Mouse (Mus musculus): Measurements from ENCODE around the gene Gtpbp2. TPM values are rescaled to one million over a fixed set of nuclear protein-coding genes. Genes with fewer than 3 reads are reported as not detected.

Gene Gtpbp2
- polyA plus RNA-seq, 1 experiment from 2014 or later: 25.1 TPM

GRCm38 (mm10) chr17:46160090-46160662 is 656 bp upstream of the Gtpbp2 start:
- H3K9ac ChIP-seq: peak overlapping the region; percentile 50
- H3K27me3 ChIP-seq (replicated peaks): no peaks in the 10 kb centered on the region
- ATAC-seq: peak; percentile 72
- H3K4me2 ChIP-seq (replicated peaks): peak overlapping the region; percentile 77
- peak overlapping the region; percentile 86 for H3K4me3 ChIP-seq (replicated peaks)
- no peaks in the 10 kb centered on the region for H3K9me3 ChIP-seq
- H3K36me3 ChIP-seq: peaks cover 10% of the 10 kb centered on the region; the same call in 1 of the 2 replicates
- under 1% methylated on average over 16 of the region's 16 CpGs for WGBS
- H3K27ac ChIP-seq: peak overlapping the region; percentile 88
- peaks cover 25% of the 10 kb centered on the region for H3K4me1 ChIP-seq (replicated peaks)

DNA sequence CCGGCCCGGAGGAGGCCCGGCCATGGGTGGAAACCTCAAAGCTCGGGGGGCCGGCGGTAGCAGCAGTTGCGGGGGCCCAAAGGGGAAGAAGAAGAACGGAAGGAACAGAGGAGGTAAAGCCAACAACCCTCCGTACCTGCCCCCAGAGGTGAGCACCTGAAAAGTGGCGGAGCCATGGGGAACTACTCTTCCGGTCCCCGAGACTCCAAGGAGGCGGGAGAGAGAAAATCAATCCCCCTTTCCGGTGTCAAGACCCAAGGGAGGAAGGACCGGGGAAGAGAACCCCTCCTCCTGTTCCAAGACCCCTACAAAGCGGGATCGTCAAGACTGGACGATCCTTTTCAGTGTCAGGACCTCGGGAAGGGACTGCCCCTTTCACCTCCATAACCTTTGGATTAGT is 347 bp downstream of the Gtpbp2 start:
- Histone ChIP-seq H3K4me2 (replicated peaks) (peak overlapping the region; percentile 74), H3K9ac (peak overlapping the region; percentile 80), H3K4me1 (replicated peaks) (peaks cover 25% of the 10 kb centered on the region), H3K27ac (peak overlapping the region; percentile 72), H3K9me3 (no peaks in the 10 kb centered on the region), H3K4me3 (replicated peaks) (peak overlapping the region; percentile 86), H3K27me3 (replicated peaks) (no peaks in the 10 kb centered on the region), H3K36me3 (peaks cover 20% of the 10 kb centered on the region; the same call in 1 of the 2 replicates)
- ATAC-seq: peak; percentile 26
- WGBS: under 1% methylated on average over 19 of the region's 19 CpGs

GRCm38 (mm10) chr17:46161710-46162109 is 878 bp downstream of the Gtpbp2 start:
- H3K36me3 ChIP-seq: peaks cover 25% of the 10 kb centered on the region
- H3K27ac ChIP-seq: peak overlapping the region; percentile 72; the same call in 1 of the 2 replicates
- H3K4me1 ChIP-seq (replicated peaks): peaks cover 25% of the 10 kb centered on the region
- ATAC-seq: no peak
- peak overlapping the region; percentile 74 for H3K4me2 ChIP-seq (replicated peaks)
- 43% methylated on average over 9 of the region's 9 CpGs for WGBS
- H3K9me3 ChIP-seq: no peaks in the 10 kb centered on the region
- peak overlapping the region; percentile 86 for H3K4me3 ChIP-seq (replicated peaks)
- H3K27me3 ChIP-seq (replicated peaks): no peaks in the 10 kb centered on the region
- peak overlapping the region; percentile 80 for H3K9ac ChIP-seq

GRCm38 (mm10) chr17:46162551-46162950 is 1.7 kb downstream of the Gtpbp2 start:
- WGBS: 85% methylated on average over 7 of the region's 7 CpGs
- H3K4me3 ChIP-seq (replicated peaks): no peak overlapping the region
- ATAC-seq: no peak

DNA sequence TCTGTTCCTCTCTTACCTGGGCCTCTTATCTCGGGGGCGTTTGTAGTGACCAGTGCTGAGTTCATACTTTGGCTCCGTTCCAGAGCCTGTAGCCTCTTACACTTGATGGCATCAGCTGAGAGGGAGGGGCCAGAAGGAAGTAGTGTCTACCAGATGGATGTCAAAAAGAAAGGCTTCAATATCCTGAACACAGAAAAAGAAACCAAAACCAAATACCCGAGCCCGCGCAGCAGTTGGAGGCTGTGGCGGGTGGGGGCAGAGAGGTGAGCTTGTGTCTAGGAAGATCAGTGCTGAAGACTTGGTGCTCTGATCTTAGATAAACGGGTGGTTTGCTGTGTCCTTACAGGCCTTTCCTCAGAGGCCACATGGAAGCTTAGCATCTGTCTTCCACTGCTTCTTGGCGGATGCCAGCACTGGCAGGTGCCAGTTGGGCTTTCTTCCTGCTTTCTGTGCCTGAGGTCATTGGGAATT is 2.2 kb downstream of the Gtpbp2 start:
- Histone ChIP-seq H3K36me3 (peaks cover 37% of the 10 kb centered on the region), H3K4me3 (replicated peaks) (no peak overlapping the region), H3K4me1 (replicated peaks) (peaks cover 25% of the 10 kb centered on the region), H3K9me3 (no peaks in the 10 kb centered on the region), H3K27ac (peak overlapping the region; percentile 48; the same call in 1 of the 2 replicates), H3K9ac (no peak overlapping the region), H3K27me3 (replicated peaks) (no peaks in the 10 kb centered on the region), H3K4me2 (replicated peaks) (peak overlapping the region; percentile 74)
- ATAC-seq: no peak
- 63% methylated on average over 9 of the region's 9 CpGs for WGBS

More at GRCm38 (mm10) chr17:46162551-46162950, 1.7 kb downstream of the Gtpbp2 start:
- no peaks in the 10 kb centered on the region for H3K27me3 ChIP-seq (replicated peaks)
- H3K4me1 ChIP-seq (replicated peaks): peaks cover 25% of the 10 kb centered on the region
- no peak overlapping the region for H3K27ac ChIP-seq
- H3K4me2 ChIP-seq (replicated peaks): peak overlapping the region; percentile 74
- peaks cover 33% of the 10 kb centered on the region for H3K36me3 ChIP-seq
- no peak overlapping the region for H3K9ac ChIP-seq
- H3K9me3 ChIP-seq: no peaks in the 10 kb centered on the region

GRCm38 (mm10) chr17:46164301-46164700 is 3.5 kb downstream of the Gtpbp2 start:
- Histone ChIP-seq H3K36me3 (peaks cover 47% of the 10 kb centered on the region), H3K4me3 (replicated peaks) (no peak overlapping the region), H3K27ac (no peak overlapping the region), H3K4me1 (replicated peaks) (peaks cover 23% of the 10 kb centered on the region), H3K9ac (no peak overlapping the region), H3K27me3 (replicated peaks) (no peaks in the 10 kb centered on the region), H3K4me2 (replicated peaks) (no peak overlapping the region), H3K9me3 (no peaks in the 10 kb centered on the region)
- no peak for ATAC-seq
- 94% methylated on average over 8 of the region's 8 CpGs for WGBS

DNA sequence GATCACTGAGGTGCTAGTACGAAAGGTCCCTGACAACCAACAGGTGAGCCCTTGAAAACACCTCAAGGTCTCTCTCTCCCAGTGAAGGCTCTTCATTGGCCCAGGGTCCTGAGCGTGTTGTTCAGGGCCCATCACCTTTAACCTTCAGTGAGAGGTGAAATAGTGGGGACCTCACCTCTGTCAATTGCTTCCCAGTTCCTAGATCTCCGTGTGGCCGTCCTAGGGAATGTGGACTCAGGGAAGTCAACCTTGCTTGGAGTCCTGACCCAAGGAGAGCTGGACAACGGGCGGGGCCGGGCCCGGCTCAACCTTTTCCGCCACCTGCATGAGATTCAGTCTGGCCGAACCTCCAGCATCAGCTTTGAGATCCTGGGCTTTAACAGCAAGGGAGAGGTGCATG is 4.0 kb downstream of the Gtpbp2 start:
- Histone ChIP-seq H3K27me3 (replicated peaks) (no peaks in the 10 kb centered on the region), H3K27ac (no peak overlapping the region), H3K4me3 (replicated peaks) (no peak overlapping the region), H3K9me3 (no peaks in the 10 kb centered on the region), H3K36me3 (peaks cover 51% of the 10 kb centered on the region), H3K4me2 (replicated peaks) (no peak overlapping the region), H3K4me1 (replicated peaks) (peaks cover 20% of the 10 kb centered on the region), H3K9ac (no peak overlapping the region)
- no peak for ATAC-seq
- 91% methylated on average over 10 of the region's 10 CpGs for WGBS

GRCm38 (mm10) chr17:46165460-46165859 is 4.6 kb downstream of the Gtpbp2 start:
- peaks cover 55% of the 10 kb centered on the region for H3K36me3 ChIP-seq
- H3K9ac ChIP-seq: no peak overlapping the region
- no peak overlapping the region for H3K27ac ChIP-seq
- H3K4me1 ChIP-seq (replicated peaks): peaks cover 20% of the 10 kb centered on the region
- no peak overlapping the region for H3K4me3 ChIP-seq (replicated peaks)
- ATAC-seq: no peak
- WGBS: 81% methylated on average over 12 of the region's 12 CpGs
- no peaks in the 10 kb centered on the region for H3K27me3 ChIP-seq (replicated peaks)
- H3K4me2 ChIP-seq (replicated peaks): no peak overlapping the region
- no peaks in the 10 kb centered on the region for H3K9me3 ChIP-seq

DNA sequence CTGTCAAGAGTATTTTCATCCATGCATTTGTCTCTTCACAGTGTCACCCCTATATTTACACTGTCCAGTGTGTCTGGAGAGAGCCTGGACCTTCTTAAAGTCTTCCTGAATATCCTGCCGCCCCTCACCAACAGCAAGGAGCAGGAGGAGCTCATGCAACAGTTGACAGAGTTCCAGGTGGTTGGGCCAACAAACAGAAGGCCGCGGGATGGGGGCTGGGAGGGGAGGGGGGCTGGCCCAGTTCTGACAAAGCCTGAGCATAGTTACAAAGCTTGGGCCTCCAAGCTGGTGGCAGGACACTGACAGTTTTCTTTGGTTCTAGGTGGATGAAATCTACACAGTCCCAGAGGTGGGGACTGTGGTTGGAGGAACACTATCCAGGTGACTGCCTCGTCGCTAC is 5.4 kb downstream of the Gtpbp2 start:
- no peak for ATAC-seq
- Histone ChIP-seq H3K9ac (no peak overlapping the region), H3K27ac (no peak overlapping the region), H3K4me2 (replicated peaks) (no peak overlapping the region), H3K27me3 (replicated peaks) (no peaks in the 10 kb centered on the region), H3K4me1 (replicated peaks) (peaks cover 20% of the 10 kb centered on the region), H3K9me3 (no peaks in the 10 kb centered on the region), H3K36me3 (peaks cover 55% of the 10 kb centered on the region), H3K4me3 (replicated peaks) (no peak overlapping the region)
- 66% methylated on average over 5 of the region's 5 CpGs for WGBS

GRCm38 (mm10) chr17:46167014-46167413 is 6.2 kb downstream of the Gtpbp2 start:
- Histone ChIP-seq H3K9me3 (no peaks in the 10 kb centered on the region), H3K4me1 (replicated peaks) (peaks cover 14% of the 10 kb centered on the region), H3K4me3 (replicated peaks) (no peak overlapping the region), H3K4me2 (replicated peaks) (no peak overlapping the region), H3K27ac (no peak overlapping the region), H3K27me3 (replicated peaks) (no peaks in the 10 kb centered on the region), H3K36me3 (peaks cover 55% of the 10 kb centered on the region), H3K9ac (no peak overlapping the region)
- no peak for ATAC-seq
- 86% methylated on average over 11 of the region's 11 CpGs for WGBS

DNA sequence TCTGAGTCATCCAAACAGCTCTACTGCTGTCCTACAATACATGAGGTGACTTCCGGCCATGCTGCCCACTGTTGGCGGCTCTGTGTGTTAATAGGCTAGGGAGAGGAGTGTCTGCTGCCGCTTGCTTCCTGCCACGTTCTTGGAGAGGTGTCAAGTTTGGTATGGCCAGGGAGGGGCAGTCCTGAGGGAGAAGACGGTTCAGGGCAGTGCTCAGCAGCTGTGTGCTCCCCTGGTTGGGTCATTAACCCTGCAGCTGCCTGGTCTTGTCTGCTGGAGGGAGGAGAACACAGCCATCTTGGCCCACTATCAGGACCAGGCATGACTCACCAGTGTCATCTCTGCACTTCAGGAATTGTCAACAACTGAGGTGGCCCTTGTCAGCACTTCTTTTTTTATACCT is 7.5 kb downstream of the Gtpbp2 start:
- no peak overlapping the region for H3K4me3 ChIP-seq (replicated peaks)
- no peaks in the 10 kb centered on the region for H3K9me3 ChIP-seq
- no peak overlapping the region for H3K9ac ChIP-seq
- H3K27me3 ChIP-seq (replicated peaks): no peaks in the 10 kb centered on the region
- no peak overlapping the region for H3K4me2 ChIP-seq (replicated peaks)
- H3K36me3 ChIP-seq: peaks cover 62% of the 10 kb centered on the region
- no peak overlapping the region for H3K27ac ChIP-seq
- 44% methylated on average over 5 of the region's 5 CpGs for WGBS
- ATAC-seq: 0 out of 2 replicates have a peak, but pooled peaks have one; percentile 20
- H3K4me1 ChIP-seq (replicated peaks): 0 out of 2 replicates have a peak, but pooled peaks cover 1% of the 10 kb centered on the region

- peaks cover 62% of the 10 kb centered on the region for H3K36me3 ChIP-seq
- no peak overlapping the region for H3K27ac ChIP-seq
- no peak overlapping the region for H3K4me2 ChIP-seq (replicated peaks)
- ATAC-seq: no peak
- H3K27me3 ChIP-seq (replicated peaks): no peaks in the 10 kb centered on the region
- no peaks in the 10 kb centered on the region for H3K9me3 ChIP-seq
- WGBS: 93% methylated on average over 5 of the region's 5 CpGs
- no peaks in the 10 kb centered on the region for H3K4me1 ChIP-seq (replicated peaks)
- H3K9ac ChIP-seq: no peak overlapping the region
- no peak overlapping the region for H3K4me3 ChIP-seq (replicated peaks)
Observed at GRCm38 (mm10) chr17:46168768-46169167, 7.9 kb downstream of the Gtpbp2 start.

GRCm38 (mm10) chr17:46170538-46170937 is 9.7 kb downstream of the Gtpbp2 start:
- no peak overlapping the region for H3K27ac ChIP-seq
- no peaks in the 10 kb centered on the region for H3K4me1 ChIP-seq (replicated peaks)
- H3K27me3 ChIP-seq (replicated peaks): no peaks in the 10 kb centered on the region
- H3K9ac ChIP-seq: no peak overlapping the region
- no peak for ATAC-seq
- H3K4me3 ChIP-seq (replicated peaks): no peak overlapping the region
- no peak overlapping the region for H3K4me2 ChIP-seq (replicated peaks)
- 68% methylated on average over 3 of the region's 3 CpGs for WGBS
- H3K9me3 ChIP-seq: no peaks in the 10 kb centered on the region
- H3K36me3 ChIP-seq: peaks cover 49% of the 10 kb centered on the region

Data from intestine, embryonic 15.5 days (tissue).